Mouse (Mus musculus) layer of hippocampus, adult 11-12 months (tissue): ENCODE measurements around the gene C9orf72.

ENCODE experiments used
- DNase-seq: peaks from one replicate; pipeline ENCODE4 v3.0.0; 2022; ENCODE audit warnings: low spot score

C9orf72 gene

DNA sequence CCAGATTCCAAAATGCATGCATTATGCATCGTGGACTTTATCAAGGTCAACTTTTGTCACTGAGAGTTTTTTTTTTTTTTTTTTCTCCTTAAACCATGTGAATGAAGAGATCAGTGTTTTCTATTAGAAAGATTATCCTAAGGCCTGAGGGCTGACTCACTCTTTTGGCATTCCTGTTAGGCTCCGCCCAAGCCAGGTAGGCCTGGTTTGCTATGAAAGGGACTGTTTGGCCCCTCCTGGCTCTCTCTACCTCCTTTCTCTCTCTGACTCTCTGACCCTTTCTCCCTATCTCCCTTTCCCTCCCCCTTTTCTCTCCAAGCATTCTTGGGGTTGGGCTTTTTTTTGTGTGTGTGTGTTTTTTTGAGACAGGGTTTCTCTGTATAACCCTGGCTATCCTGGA, 50.4 kb downstream of the C9orf72 start:
- no peak for DNase-seq

- DNase-seq, result no peak
Observed at GRCm38 (mm10) chr4:35173551-35173950, 52.4 kb downstream of the C9orf72 start.

- DNase-seq, result no peak
Observed at GRCm38 (mm10) chr4:35172471-35172870, 53.5 kb downstream of the C9orf72 start.

DNA sequence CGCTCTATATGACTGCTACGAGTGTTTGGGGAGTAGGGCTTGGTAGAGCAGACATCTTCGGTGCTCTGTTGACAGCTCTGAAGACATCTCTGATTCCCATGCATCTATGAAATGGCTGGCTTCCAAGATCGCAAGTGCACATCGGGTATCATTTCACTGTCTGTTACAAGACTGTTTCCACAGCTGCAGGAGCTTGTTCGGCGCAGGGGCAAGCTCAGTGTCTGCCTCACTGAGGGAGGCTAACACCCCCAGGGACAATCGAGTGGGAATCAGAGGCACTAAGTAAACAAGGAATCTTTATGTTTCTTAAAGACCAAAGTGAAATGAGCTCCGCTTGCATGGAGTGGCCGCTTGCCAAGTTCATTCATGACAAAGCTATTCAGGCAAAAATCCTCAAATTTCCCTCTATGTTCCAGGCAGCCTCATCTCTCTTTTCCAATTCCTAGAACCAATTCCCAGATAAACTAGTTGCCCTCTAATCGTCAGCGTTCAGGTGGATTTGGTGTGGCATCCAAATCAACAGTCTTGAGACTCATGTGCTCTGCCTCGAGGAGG, 56.3 kb downstream of the C9orf72 start:
- DNase-seq, result no peak

DNA sequence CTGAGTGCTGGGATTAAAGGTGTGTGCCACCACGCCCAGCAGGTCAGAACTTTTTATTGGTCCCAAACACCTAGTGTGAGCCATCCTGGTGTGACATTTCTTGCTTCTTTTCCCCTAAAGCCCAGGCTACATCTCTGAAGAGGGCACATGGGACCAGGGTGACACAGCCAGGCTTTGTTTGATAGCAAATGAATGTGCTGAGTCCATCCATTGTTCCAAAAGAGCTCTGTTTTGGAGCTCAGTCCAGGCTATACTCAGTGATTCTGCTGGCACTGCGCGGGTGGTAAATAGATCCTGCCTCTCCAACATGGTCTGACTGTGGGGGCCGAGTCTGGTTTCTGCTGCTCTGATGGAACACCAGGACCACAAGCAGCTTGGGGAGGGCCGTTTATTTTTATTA, 58.1 kb downstream of the C9orf72 start:
- no peak for DNase-seq

DNA sequence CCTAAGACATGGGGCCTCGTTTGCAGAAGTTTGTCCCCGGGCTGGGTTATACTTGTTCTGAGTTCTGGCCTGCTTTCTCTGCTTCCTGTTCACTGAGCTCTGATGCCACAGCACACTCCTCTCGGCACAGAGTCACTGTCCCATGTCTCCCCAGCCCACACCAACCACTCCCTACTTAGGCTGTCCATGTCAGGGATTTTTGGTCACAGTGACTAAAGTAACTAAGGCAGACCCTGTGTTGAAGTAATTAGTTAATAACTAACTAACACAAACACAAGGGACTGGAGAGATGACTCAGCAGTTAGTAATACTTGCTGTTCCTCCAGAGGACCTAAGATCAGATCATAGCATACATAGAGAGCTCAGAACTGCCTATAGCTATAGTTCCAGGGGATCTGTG, 60.0 kb downstream of the C9orf72 start:
- DNase-seq, result no peak

GRCm38 (mm10) chr4:35165275-35165674, 60.7 kb downstream of the C9orf72 start:
- DNase-seq, result no peak

- DNase-seq, result no peak
Observed at GRCm38 (mm10) chr4:35157815-35158214, 68.2 kb downstream of the C9orf72 start.

DNA sequence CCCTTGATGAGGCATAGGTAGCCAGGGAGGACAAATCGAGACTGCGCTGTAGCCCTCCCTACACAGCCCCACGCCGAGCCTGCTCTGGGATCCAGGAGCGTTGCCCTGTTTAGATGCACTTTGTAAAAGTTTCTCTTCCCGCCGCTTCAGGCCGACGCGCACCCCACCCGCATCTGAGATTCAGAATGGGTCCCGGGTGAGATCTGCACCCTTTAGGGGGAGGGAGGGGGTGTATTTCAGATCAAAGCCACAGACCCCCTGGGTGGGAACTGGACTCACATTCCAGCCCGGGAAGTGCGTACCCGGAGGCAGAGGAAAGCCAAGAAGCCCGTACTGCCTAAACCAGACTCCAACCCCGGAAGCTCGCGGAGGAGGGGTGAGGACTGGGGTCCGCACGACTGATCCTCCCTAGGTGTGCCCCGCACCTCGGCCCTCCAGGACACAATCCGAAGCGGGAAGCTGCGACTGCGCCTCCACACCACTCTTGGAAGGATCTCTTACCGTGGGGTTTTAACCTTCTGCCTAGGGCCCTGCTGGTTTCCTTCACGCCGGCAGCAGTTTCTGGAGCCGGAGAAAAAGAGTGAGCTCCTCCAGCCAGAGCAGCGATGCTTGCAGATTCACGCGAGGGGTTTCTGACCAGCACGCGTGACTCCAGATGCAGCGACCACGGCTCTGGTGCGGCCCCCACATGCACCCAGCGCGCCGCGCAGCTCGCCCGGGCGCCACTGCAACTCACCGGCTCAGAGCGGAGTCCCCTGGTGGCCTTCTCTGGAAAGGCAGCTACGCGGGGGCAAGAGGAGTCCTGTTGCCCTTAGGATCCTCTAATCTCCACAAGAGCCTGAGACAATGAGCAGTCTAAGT, 69.0 kb downstream of the C9orf72 start, which contains the start of gene Mob3b:
Mob3b (minus strand) TSS at position 734 of the 861 bp plus-strand sequence.
- DNase-seq, result peak; percentile 86

- peak; percentile 21 for DNase-seq
Observed at GRCm38 (mm10) chr4:35156149-35156611, 69.8 kb downstream of the C9orf72 start.

DNA sequence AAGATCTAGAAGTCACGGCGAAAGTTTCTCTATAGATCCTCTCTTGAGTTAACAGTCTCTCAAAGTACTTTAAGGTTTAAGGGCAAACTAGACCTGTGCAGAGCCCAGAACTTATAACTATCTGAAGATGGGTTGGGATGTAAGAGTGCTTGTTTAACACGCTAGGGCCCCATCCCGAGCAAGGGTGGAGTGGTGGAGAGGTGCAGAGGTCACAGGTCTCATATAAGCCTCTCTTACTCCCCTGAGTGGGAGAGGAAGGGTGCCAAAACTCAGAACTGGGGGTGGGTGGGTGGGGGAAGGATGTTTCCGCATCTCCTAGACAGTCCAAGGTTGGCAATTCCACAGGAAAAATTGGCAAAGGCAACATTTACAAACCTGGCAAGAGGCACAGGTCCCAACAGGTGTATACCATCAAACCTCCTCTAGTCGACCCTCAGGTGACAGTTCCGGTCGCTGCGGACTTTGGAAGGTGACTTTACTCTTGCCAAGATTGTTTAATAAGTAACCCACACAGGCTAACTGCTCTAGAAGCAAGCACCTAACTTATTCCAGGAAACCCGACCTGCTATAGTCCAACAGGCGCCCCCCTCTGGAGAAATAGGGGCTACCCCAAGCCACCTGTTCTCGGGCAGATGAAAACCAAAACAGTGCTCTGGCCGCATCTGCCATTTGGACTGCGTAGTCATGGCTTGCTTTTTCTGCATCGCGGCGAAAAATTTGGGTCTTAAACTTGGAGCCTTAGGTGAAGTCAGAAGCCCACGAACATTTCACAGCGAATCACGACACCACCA, 70.6 kb downstream of the C9orf72 start:
- DNase-seq, result peak; percentile 24

GRCm38 (mm10) chr4:35154051-35154450, 71.9 kb downstream of the C9orf72 start:
- DNase-seq, result no peak

DNA sequence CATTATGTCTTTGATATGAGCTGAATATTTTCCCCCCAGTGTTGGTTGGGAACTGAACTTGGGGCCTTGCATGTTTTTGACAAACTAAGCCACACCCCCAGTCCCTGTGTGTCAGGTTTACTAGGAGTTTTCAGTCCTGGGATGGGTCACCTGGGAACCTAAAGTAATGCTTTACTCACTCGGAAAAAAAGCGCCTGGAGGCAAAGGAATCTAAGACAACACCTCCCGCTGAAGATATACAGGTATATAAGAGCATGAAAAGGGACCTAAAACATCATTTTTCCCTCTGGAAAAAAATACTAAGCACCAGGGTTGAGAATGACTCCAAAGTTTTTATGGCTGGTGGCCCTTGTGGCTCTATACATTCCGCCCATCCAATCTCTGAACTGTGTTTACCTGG, 74.2 kb downstream of the C9orf72 start, which contains the start of gene Ifnk:
Ifnk (plus strand) TSS at position 301 of the 400 bp plus-strand sequence.
- DNase-seq, result no peak

DNA sequence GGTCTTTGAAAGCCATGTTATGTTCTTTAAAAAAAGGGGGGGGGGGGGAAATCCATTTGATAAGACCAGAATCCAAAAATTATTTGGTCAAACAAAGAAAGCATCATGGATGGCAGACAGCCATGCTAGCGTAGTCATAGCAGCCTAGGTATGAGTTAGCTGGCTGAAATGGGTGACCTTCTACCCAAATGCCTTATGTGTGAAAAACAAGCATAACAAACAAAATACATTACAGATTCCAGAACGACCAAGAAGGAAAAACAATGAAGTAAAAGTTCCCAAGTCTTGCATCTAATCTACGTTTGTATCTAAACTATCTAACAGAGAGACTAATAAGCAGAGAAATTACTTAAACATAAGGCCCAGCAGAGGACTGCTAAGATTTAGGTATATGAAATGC, 75.3 kb downstream of the C9orf72 start:
- no peak for DNase-seq

- no peak for DNase-seq
Observed at GRCm38 (mm10) chr4:35148326-35148725, 77.6 kb downstream of the C9orf72 start.

GRCm38 (mm10) chr4:35146597-35146996, 79.4 kb downstream of the C9orf72 start:
- no peak for DNase-seq

DNA sequence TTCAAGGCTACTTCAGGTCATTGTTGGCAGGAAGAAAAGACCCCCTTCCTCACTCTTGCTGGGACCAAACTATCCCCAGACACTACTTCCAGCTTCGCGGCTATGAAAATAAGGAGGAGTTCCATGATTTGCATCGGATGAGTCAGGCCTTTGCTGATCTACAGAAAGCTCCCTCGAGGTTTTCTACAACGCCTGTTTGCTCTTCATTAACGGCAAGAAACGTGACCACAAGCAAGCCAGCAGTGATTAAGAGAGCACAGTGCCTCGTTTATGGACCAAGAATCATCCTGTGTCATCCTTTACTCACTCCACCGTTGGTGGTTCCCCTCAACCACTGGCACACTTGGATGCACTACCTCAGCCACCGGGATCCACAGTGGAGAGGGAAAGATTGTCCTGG, 80.2 kb downstream of the C9orf72 start:
- DNase-seq, result no peak

DNA sequence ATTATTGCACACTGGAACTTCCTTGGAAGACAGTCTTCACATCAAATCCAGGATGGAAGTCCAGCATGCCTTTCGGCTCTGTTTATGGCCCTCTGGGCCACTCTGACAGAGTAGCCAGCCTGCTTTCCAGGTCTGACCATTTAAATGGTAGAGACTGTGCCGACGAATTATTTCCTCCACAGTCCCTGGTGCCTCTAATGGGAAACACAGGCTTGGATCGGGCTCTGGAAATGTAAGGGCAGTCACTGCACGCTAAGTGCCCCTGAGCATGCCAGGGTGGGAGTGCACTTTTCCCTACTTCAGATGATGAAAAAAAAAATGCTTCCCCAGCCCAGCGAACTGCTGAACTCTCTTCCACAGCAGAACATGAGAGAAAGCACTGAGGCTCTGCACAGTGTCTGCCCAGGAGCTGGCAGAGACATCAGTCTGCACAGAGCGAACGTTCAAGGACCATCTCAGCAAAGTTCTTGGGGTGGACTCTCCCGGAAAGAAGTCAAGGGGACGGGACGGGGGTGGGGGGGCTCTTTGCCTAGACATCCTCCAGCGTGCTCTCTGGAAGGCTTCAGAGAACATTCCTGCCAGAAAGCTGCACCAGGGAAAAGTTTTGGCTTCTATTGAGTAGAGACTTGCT, 82.4 kb downstream of the C9orf72 start:
- no peak for DNase-seq
